Mouse (Mus musculus) embryonic fibroblast, embryonic 13.5 days (primary cell): Measurements from ENCODE around the gene Pigx. TPM values are rescaled to one million over a fixed set of nuclear protein-coding genes. Genes with fewer than 3 reads are reported as not detected.
A peak's percentile ranks its signal among the peaks of the same experiment; 100 is the strongest.

Experiments used
- H3K27ac ChIP-seq: 2 replicates; pipeline ENCODE4 v1.5.1; 2012; ENCODE audit warnings: low read length, control low read depth, inconsistent platforms; ENCODE audit not compliant: insufficient read depth
- H3K4me1 ChIP-seq: 2 replicates; pipeline ENCODE4 v1.6.1; 2011; ENCODE audit warnings: low read length; ENCODE audit not compliant: control insufficient read depth, insufficient read depth
- H3K4me3 ChIP-seq: 2 replicates; pipeline ENCODE4 v1.5.1; 2011; ENCODE audit warnings: mild to moderate bottlenecking, control low read depth, low read length; ENCODE audit not compliant: insufficient read depth
- CTCF ChIP-seq: IDR thresholded peaks from 2 replicates; pipeline ENCODE4 v1.5.1; 2011; ENCODE audit warnings: mild to moderate bottlenecking, control low read depth, low read length, moderate library complexity, borderline replicate concordance; ENCODE audit not compliant: insufficient read depth
- POLR2A ChIP-seq: IDR thresholded peaks from 2 replicates; pipeline ENCODE4 v1.6.1; 2011; ENCODE audit warnings: low read depth, mild to moderate bottlenecking, control low read depth, low read length, moderate library complexity
- polyA plus RNA-seq: library from polyadenylated mRNA; stranded (reverse); fragments of >200 nt; gene quantifications from 2 replicates; pipeline ENCODE4 v1.2.4, GENCODE M21; 2011; ENCODE audit warnings: low read depth; ENCODE audit not compliant: missing spikeins, insufficient read length

The Pigx gene
- 53.3 and 54.0 TPM in 2 replicates for polyA plus RNA-seq

GRCm38 (mm10) chr16:32099638-32100150, at the start of gene Pigx, which contains the start of gene Cep19:
Gene Pigx (minus strand): TSS chr16:32099740.
Gene Cep19 (plus strand): TSS chr16:32099800.
- peak; percentile 75 for TF ChIP-seq POLR2A
- no peak for TF ChIP-seq CTCF

DNA sequence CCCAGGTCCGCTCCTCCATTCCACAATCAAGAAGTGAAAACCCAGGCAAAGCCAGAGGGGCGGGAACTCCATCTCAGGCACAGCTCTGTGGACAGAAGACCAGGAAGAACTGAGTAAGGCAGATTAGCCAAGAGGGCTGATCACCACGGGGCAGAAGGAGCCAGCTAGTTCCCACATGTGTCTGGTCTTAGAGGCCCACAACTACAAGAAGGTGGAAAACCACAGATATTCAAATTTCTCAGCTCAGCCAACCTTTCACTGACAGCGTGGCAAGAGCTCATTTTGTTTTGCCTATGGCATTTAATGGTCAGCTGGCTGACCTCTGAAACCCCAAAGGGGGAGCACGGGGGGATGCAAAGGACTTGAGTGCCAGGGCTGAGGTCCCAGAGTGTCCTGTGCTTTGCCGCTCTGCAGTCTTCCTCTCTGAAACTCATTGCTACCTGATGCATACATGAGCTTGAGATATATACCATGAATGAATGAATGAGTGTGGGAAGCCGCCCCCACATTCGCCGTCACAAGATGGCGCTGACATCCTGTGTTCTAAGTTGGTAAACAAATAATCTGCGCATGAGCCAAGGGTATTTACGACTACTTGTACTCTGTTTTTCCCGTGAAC, 48.2 kb upstream of the Pigx start:
- TF ChIP-seq POLR2A (no peak), CTCF (no peak)
- H3K4me1 ChIP-seq: no peaks in the 10 kb centered on the region
- H3K27ac ChIP-seq: no peak overlapping the region
- no peak overlapping the region for H3K4me3 ChIP-seq

More at GRCm38 (mm10) chr16:32099638-32100150, at the start of gene Pigx, which contains the start of gene Cep19:
- Histone ChIP-seq H3K4me3 (peak within 1 kb of the TSS; percentile 67), H3K4me1 (no peaks in the 10 kb centered on the region), H3K27ac (no peak within 1 kb of the TSS)

- no peaks in the 10 kb centered on the region for H3K4me1 ChIP-seq
- H3K27ac ChIP-seq: no peak overlapping the region
- TF ChIP-seq POLR2A (no peak), CTCF (no peak)
- no peak overlapping the region for H3K4me3 ChIP-seq
Observed at GRCm38 (mm10) chr16:32144592-32144991, 45.1 kb upstream of the Pigx start.

GRCm38 (mm10) chr16:32143766-32144165, 44.2 kb upstream of the Pigx start:
- Histone ChIP-seq H3K27ac (no peak overlapping the region), H3K4me1 (no peaks in the 10 kb centered on the region), H3K4me3 (no peak overlapping the region)
- TF ChIP-seq POLR2A: no peak
- no peak for TF ChIP-seq CTCF

GRCm38 (mm10) chr16:32138954-32139353, 39.4 kb upstream of the Pigx start:
- H3K4me1 ChIP-seq: no peaks in the 10 kb centered on the region
- TF ChIP-seq CTCF (no peak), POLR2A (no peak)
- H3K4me3 ChIP-seq: no peak overlapping the region
- H3K27ac ChIP-seq: no peak overlapping the region

- no peaks in the 10 kb centered on the region for H3K4me1 ChIP-seq
- TF ChIP-seq CTCF (no peak), POLR2A (no peak)
- H3K4me3 ChIP-seq: no peak overlapping the region
- no peak overlapping the region for H3K27ac ChIP-seq
Observed at GRCm38 (mm10) chr16:32135842-32136357, 36.4 kb upstream of the Pigx start.

GRCm38 (mm10) chr16:32133148-32133547, 33.6 kb upstream of the Pigx start:
- TF ChIP-seq CTCF (no peak), POLR2A (no peak)
- Histone ChIP-seq H3K4me1 (no peaks in the 10 kb centered on the region), H3K27ac (no peak overlapping the region), H3K4me3 (no peak overlapping the region)

GRCm38 (mm10) chr16:32130190-32130826, 30.8 kb upstream of the Pigx start:
- no peaks in the 10 kb centered on the region for H3K4me1 ChIP-seq
- TF ChIP-seq CTCF (no peak), POLR2A (no peak)
- no peak overlapping the region for H3K4me3 ChIP-seq
- no peak overlapping the region for H3K27ac ChIP-seq

DNA sequence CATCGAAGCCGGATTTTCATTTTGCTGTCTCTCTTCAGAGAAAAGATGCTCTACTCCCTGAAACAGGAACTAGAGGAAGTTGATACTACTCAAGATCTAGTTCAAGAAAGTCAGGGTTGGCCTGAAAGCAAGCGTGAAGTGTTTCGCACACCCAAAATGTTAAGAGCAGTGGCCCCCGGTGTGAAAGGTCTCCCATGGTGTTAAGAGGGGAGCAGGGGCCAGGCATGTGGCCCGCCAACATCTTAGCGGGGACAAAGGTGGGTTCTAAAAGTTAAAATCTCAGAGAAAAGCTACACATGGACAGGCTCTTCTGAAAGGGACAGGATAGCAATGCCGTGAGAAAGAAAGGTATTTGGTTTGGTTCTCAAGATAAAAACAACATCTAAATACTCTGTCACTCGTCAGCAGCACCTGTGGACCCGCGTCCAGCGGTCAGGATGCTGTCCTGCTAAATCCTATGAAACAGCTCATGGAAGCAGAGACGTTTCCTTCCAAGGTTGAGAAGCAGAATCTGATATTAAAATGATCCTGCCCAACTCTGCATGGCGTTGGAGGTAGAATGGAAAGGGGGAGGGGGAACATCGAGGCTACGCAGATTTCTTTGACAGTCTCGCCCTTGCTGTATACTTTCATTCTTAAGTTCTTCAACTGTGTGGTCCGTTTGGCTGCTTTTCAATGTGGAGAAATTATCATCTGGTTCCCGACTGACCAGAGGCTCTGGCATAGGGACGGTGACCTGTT, 30.1 kb upstream of the Pigx start:
- no peak overlapping the region for H3K4me3 ChIP-seq
- no peaks in the 10 kb centered on the region for H3K4me1 ChIP-seq
- no peak for TF ChIP-seq POLR2A
- no peak for TF ChIP-seq CTCF
- no peak overlapping the region for H3K27ac ChIP-seq
